Mouse (Mus musculus): ENCODE results near the gene Hexim2. TPM values are rescaled to one million over a fixed set of nuclear protein-coding genes. Genes with fewer than 3 reads are reported as not detected.
A peak's percentile ranks its signal among the peaks of the same experiment; 100 is the strongest.

Gene Hexim2
- polyA plus RNA-seq, 1 experiment, result 4.5 TPM

GRCm38 (mm10) chr11:103096979-103097894 lies 35.0 kb upstream of the Hexim2 start:
- H3K27me3 ChIP-seq (ENCODE audit: control insufficient read depth, insufficient read depth, low read length, poor library complexity, severe bottlenecking), result no peaks in the 10 kb centered on the region
- peak overlapping the region; percentile 24; the same call in 1 of the 2 replicates for H3K9ac ChIP-seq (ENCODE audit: low read depth, poor library complexity, severe bottlenecking)
- no peaks in the 10 kb centered on the region for H3K9me3 ChIP-seq (replicated peaks; ENCODE audit: control insufficient read depth, insufficient read depth, low read length, poor library complexity, severe bottlenecking)
- peak overlapping the region; percentile 26 for H3K27ac ChIP-seq (ENCODE audit: insufficient read depth, low read length)
- H3K36me3 ChIP-seq (ENCODE audit: control insufficient read depth, insufficient read depth, low read length, poor library complexity, severe bottlenecking), result no peaks in the 10 kb centered on the region
- TF ChIP-seq EP300 (IDR thresholded peaks at IDR 0.05; ENCODE audit: insufficient read depth, low read depth, low read length) (no peak), CTCF (IDR thresholded peaks at IDR 0.05; ENCODE audit: low read depth, low read length) (no peak), POLR2A (IDR thresholded peaks at IDR 0.05; ENCODE audit: insufficient read depth, low read length) (no peak)
- peaks cover 12% of the 10 kb centered on the region for H3K4me1 ChIP-seq (ENCODE audit: control insufficient read depth, insufficient read depth, low read length)
- H3K4me3 ChIP-seq (ENCODE audit: low read depth, low read length), result 0 out of 2 replicates have a peak overlapping the region, but pooled peaks have one; percentile 3

DNA sequence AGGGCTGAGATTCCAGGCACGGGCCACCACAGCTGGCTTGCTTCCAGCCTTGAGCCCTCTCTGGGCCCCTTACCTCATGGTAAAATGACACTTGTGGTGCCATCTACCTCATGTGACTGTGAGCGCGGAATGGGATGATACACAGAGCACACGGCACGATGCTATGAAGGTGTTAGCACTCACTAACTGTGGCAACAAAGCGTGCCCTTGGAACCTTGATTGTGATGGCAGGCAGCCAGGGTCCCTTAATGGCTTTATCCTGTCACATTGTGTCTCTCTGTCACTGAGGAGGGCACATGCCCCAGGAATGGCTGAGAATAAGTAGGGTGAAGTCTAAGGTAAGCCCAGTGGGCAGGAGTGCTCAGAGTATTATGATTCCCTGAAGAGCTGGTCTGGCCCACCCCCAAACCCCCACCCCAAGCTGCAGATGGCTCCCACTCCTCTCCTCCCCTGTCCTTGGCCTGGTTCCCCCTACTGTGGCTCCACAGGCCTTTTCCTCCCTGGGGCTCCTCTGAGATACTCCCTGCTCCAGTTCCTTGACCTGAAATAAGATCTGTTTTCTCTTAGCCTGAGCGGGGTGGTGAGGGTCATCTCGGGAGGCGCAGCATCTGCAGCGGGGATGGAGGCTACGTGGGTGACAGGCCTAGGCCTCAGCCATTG lies 33.6 kb upstream of the Hexim2 start:
- H3K9ac ChIP-seq (ENCODE audit: low read depth, poor library complexity, severe bottlenecking), result no peak overlapping the region

DNA sequence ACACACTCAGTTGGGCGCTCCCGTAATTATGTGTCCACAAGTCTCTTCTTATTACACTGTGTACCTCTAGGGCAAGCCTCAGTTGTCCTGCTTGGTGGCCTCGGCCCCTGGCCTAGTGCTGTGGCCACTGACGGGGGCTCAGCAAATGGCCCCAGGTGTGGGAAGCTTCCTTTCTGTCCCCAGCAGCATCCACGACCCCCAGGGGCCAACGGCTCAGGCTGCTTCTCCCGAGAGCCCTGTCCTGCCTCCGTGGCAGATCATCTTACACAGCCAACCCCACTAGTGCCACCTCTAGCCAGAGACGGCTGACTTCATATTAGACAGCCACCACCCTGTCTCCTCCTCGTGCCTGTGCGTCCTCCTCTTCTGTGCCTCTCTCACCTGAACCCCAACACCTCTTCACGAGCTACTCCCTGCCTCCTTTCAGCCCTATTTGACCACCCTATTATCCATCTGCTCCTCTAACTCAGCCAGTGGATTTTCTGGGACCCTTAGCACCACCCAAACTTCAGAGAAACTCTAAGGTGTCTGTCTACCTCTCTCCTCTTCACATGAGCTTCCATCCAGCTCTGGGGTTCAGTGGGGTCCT lies 32.8 kb upstream of the Hexim2 start:
- no peaks in the 10 kb centered on the region for H3K36me3 ChIP-seq (ENCODE audit: control insufficient read depth, insufficient read depth, low read length, poor library complexity, severe bottlenecking)
- peaks cover 5% of the 10 kb centered on the region for H3K4me1 ChIP-seq (ENCODE audit: control insufficient read depth, insufficient read depth, low read length)
- H3K9ac ChIP-seq (ENCODE audit: low read depth, poor library complexity, severe bottlenecking), result no peak overlapping the region
- no peak overlapping the region for H3K27ac ChIP-seq (ENCODE audit: insufficient read depth, low read length)
- H3K27me3 ChIP-seq (ENCODE audit: control insufficient read depth, insufficient read depth, low read length, poor library complexity, severe bottlenecking), result no peaks in the 10 kb centered on the region
- no peaks in the 10 kb centered on the region for H3K9me3 ChIP-seq (replicated peaks; ENCODE audit: control insufficient read depth, insufficient read depth, low read length, poor library complexity, severe bottlenecking)
- no peak for TF ChIP-seq EP300 (IDR thresholded peaks at IDR 0.05; ENCODE audit: insufficient read depth, low read depth, low read length)
- no peak for TF ChIP-seq CTCF (IDR thresholded peaks at IDR 0.05; ENCODE audit: low read depth, low read length)
- TF ChIP-seq POLR2A (IDR thresholded peaks at IDR 0.05; ENCODE audit: insufficient read depth, low read length), result no peak
- no peak overlapping the region for H3K4me3 ChIP-seq (ENCODE audit: low read depth, low read length)

More for the DNA sequence above, 33.6 kb upstream of the Hexim2 start:
- no peak for TF ChIP-seq POLR2A (IDR thresholded peaks at IDR 0.05; ENCODE audit: insufficient read depth, low read length)
- no peak for TF ChIP-seq EP300 (IDR thresholded peaks at IDR 0.05; ENCODE audit: insufficient read depth, low read depth, low read length)
- no peak for TF ChIP-seq CTCF (IDR thresholded peaks at IDR 0.05; ENCODE audit: low read depth, low read length)
- Histone ChIP-seq H3K36me3 (ENCODE audit: control insufficient read depth, insufficient read depth, low read length, poor library complexity, severe bottlenecking) (no peaks in the 10 kb centered on the region), H3K4me3 (ENCODE audit: low read depth, low read length) (no peak overlapping the region), H3K27ac (ENCODE audit: insufficient read depth, low read length) (no peak overlapping the region), H3K9me3 (replicated peaks; ENCODE audit: control insufficient read depth, insufficient read depth, low read length, poor library complexity, severe bottlenecking) (no peaks in the 10 kb centered on the region), H3K27me3 (ENCODE audit: control insufficient read depth, insufficient read depth, low read length, poor library complexity, severe bottlenecking) (no peaks in the 10 kb centered on the region), H3K4me1 (ENCODE audit: control insufficient read depth, insufficient read depth, low read length) (peaks cover 12% of the 10 kb centered on the region)

DNA sequence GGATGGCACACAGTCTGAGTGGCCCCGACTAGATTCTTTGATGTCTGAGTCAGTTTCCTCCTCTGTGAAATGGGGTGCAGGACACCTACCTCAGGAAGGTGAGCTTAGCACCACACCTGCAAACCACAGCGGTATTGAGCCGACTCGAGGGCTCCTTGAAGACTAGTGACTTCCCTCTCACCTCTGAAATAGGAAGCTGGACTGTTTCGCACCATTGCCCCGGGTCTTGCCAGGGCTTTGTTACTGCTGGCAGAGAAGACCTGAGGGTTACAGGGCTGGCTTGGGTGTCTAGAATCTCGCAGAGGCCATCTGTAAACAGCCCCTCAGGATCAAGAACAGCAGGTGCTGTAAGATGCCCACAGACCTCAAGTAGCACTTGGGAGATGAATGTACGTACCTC lies 31.9 kb upstream of the Hexim2 start:
- TF ChIP-seq EP300 (IDR thresholded peaks at IDR 0.05; ENCODE audit: insufficient read depth, low read depth, low read length) (no peak), POLR2A (IDR thresholded peaks at IDR 0.05; ENCODE audit: insufficient read depth, low read length) (no peak), CTCF (IDR thresholded peaks at IDR 0.05; ENCODE audit: low read depth, low read length) (no peak)
- Histone ChIP-seq H3K4me3 (ENCODE audit: low read depth, low read length) (no peak overlapping the region), H3K9ac (ENCODE audit: low read depth, poor library complexity, severe bottlenecking) (no peak overlapping the region), H3K9me3 (replicated peaks; ENCODE audit: control insufficient read depth, insufficient read depth, low read length, poor library complexity, severe bottlenecking) (no peaks in the 10 kb centered on the region), H3K36me3 (ENCODE audit: control insufficient read depth, insufficient read depth, low read length, poor library complexity, severe bottlenecking) (no peaks in the 10 kb centered on the region), H3K27me3 (ENCODE audit: control insufficient read depth, insufficient read depth, low read length, poor library complexity, severe bottlenecking) (no peaks in the 10 kb centered on the region), H3K27ac (ENCODE audit: insufficient read depth, low read length) (no peak overlapping the region), H3K4me1 (ENCODE audit: control insufficient read depth, insufficient read depth, low read length) (peaks cover under 1% of the 10 kb centered on the region)

- Histone ChIP-seq H3K27me3 (ENCODE audit: control insufficient read depth, insufficient read depth, low read length, poor library complexity, severe bottlenecking) (no peaks in the 10 kb centered on the region), H3K27ac (ENCODE audit: insufficient read depth, low read length) (0 out of 2 replicates have a peak within 1 kb of the TSS, but pooled peaks have one; percentile 14), H3K4me3 (ENCODE audit: low read depth, low read length) (peak within 1 kb of the TSS; percentile 80), H3K9ac (ENCODE audit: low read depth, poor library complexity, severe bottlenecking) (peak within 1 kb of the TSS; percentile 67), H3K36me3 (ENCODE audit: control insufficient read depth, insufficient read depth, low read length, poor library complexity, severe bottlenecking) (no peaks in the 10 kb centered on the region), H3K4me1 (ENCODE audit: control insufficient read depth, insufficient read depth, low read length) (no peaks in the 10 kb centered on the region), H3K9me3 (replicated peaks; ENCODE audit: control insufficient read depth, insufficient read depth, low read length, poor library complexity, severe bottlenecking) (no peaks in the 10 kb centered on the region)
- TF ChIP-seq CTCF (IDR thresholded peaks at IDR 0.05; ENCODE audit: low read depth, low read length) (no peak), POLR2A (IDR thresholded peaks at IDR 0.05; ENCODE audit: insufficient read depth, low read length) (peak; percentile 38)
These were observed 30.8 kb upstream of the Hexim2 start, which contains the start of the genes Plcd3 and Acbd4 for GRCm38 (mm10) chr11:103101481-103101865. Gene Plcd3, minus strand, starts transcription at chr11:103101658. Gene Acbd4, plus strand, starts transcription at chr11:103101682.

All from ES-Bruce4 (cell line).